Mouse (Mus musculus): ENCODE results near the gene Trim14.

The Trim14 gene

DNA sequence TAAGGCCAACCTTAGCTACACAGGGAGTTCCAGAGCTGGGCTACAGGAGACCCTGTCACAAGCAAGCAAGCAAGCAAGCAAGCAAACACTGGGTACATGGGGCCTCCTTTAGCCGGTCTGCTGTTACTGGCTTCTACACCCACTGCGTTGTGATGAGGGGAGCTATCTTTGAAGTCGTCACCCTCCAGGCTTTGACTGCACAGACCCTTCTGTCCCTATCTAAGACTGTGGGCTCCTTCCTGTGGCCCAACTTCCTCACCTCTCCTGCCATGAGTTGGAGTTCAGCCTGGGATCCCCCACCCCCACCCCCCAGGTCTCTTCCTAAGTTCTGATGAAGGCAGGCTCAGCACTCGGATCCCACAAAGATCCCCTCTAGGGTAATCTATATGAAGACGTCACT lies 26.1 kb upstream of the Trim14 start:
- DNase-seq (ENCODE audit: low read depth) = no peak

DNA sequence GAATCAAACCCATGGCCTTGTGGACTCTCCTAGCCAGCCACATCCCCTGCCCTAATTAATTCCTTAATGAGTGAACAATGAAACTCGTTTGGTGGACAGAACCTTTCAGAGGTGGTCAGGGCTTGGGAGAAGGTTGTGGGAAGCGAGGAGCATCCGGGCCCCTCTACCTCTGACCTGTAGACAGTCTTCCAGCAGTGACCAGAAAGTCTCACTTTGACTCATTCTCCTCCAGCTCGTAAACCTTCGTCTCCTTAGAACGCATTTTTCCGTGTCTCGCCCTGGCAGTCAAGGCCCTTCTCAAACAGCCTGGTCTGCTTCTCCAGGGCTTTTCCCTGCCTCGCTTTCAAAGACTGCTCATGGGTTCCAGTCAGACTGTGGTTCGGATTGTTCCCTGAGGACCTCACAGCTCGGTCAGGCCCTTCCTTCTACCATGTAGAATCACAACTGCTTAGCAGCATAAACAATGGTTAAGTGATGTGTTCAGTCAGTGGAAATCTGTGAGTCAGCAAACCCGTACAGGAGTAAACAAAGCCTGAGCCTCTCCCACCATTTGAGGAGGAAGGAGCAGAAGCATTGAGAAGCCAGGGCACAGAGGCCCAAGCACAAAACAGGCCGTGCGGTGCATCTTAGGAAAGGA lies 24.2 kb upstream of the Trim14 start:
- DNase-seq (ENCODE audit: low read depth) = no peak

DNA sequence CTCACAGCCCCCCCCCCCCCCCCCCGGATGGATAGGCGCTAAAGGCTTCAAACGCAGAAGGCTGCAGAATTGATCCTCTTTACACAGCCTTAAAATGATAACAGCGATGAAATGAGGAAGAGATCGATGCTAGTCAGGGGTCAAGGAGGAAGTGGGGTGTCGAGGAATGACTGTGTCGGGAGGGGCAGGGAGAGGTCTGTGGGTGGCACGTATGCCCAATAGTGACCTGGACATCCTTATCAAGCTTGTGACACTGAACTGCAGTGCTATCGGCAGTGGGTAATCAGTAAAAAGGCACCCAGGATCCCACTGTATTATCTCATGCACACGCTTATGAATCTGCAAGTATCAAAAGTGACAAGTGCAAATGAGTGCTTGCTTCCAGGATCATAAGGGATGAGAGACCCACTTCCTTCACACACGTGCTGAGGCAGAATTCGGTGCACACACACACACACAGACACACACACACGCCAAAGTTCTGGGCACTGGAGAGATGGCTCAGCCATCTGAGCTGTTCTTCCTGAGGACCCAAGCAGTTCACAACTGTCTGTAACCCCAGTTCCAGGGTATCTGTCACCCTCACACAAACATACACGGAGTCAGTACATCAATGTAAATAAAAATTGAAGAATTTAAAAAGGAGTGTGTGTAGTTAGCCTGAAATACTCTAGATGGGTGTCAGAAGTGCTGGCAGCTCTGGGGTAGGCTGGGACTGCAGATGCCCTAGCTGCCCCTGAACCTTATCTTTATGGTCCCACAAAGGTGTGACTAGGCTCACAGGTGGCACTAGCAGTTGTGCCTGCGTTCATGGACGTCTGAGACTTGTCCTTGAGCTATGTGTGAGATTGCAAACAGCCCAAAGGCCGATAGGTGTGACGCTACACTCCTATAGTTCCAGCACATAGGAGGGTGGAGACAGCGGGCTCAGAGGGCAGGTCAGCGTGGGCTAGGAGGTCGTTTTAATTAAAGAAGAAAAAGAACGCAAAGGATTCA lies 23.0 kb upstream of the Trim14 start:
- DNase-seq (ENCODE audit: low read depth) = no peak

DNA sequence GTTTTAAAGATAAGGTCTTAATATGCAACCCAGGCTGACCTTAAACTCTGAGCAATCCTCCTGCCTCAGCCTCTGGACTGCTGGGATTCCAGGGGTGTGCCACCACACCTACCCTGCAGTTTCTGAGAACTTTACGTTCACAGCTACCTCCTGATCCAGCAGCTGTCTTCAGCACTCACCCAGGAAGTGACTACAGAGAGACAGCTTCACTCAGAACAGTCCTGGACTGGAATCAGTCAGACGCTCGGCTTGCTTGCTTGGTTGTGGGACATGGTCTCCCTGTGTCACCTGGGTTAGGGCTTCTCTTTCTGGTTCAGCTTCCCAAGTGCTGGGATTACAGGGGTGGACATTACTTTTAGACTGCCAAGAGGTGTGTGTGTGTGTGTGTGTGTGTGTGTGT lies 21.0 kb upstream of the Trim14 start:
- DNase-seq (ENCODE audit: low read depth) = no peak

DNA sequence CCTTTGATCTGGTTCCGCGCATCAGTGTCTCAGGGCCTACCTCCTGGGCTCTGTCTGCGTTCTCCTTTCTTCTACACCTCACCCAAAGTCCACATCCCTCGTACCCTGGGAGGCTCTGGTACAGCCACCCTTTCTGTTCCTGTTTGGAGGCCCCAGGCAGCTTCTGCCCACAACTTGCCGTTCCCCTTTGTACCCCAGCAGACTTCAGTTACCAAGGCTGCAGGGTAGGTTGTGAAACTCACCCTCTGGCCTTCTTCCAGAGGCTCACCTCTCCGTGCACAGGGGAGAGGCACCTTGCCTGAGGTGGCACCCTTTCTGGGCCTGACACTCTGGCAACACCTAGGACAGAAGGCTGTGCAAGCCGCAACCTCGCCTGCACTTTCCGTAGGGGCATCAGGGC lies 19.8 kb upstream of the Trim14 start:
- DNase-seq (ENCODE audit: low read depth) = no peak

DNA sequence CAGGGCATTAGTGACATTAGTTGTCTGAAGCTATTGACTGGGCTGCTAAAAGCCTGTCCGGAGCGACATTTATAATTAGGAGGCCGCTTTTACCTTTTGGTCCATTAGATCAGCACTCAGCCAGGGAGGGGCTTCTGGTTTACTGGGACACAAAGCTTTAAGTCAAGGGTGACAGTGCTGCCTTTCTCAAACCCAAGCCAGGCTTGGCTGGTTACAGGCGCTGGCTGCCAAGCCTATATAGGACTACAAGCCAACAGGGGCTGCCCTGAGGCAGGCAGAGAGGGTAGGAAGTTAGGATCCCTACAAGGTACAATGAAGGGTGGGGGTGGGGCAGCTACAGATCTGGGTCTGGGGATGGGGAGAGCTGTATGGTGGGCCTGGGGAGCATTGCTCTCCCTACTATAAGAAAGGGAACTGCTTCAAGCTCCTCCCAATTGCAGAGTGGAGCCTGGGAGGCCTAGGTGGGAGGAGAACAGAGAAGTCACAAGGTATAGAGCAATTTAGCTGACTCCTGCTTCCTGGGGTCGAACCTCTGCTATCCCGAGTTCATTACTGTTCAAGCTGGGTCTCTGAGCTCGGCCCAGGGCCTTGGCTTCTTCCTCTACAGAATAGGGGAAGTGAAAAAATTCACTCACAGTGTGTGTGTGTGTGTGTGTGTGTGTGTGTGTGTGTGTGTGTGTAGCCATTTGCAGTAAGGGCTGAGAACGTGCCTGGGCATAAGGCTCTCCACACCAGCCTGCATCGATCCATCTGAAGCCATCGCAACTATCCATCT lies 18.5 kb upstream of the Trim14 start:
- no peak for DNase-seq (ENCODE audit: low read depth)

DNA sequence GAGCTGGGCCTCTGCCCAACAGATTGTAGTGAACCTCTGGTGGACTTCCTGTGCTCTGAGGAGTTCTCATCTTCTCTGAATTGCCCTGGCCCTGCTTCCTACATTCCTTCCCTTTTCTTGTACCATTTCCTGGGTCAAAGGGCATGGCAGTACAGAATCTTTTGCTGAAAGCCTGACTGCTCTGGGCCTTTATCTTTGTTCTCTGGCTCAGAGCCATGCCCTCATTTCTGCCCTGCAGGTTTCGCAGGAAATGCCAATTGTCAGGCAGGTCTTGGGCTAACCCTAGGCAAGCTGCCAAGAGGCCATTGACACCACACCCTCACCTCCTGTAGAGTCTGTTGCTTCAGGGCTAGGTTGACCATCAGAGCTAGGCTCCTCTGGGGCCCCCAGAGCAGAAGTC lies 17.9 kb upstream of the Trim14 start:
- no peak for DNase-seq (ENCODE audit: low read depth)

DNA sequence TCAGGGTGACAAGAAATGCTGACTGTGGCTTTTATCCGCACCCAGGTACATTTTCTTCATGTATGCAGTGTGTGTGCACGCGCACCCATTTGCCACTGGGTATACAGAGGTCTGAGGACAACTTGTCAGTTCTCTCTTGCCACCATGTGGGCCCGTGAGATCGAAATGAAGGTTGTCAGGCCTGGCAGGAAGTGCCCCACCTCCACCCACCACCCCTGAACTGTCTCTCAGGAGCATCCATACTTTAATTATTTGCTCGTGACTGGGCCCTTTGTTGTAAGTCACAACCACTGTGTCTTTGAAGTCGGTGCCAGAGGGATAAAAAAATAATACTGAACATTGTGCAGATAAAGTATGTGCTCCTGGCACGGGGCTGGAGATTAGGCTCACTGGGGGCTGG lies 14.5 kb upstream of the Trim14 start:
- DNase-seq (ENCODE audit: low read depth) = no peak

DNA sequence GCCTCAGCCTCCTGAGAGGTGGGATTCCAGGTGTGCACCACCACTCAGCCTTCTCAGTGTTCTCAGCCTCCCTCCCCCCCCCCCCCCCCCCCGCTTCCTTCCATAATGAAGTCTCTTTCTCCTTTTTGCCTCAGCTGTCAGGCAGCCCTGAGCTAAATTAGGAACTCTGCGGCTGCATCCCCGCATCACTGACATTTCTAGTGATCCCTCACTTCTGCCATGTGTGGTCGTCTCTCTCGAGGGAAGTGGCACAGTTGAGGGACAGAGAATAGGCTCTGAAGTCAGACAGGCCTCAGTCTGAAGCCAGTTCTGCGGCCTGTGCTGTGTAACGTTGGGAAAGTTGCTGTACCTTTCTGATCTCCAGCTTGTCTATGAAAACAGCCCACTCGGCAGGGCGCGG lies 14.0 kb upstream of the Trim14 start:
- DNase-seq (ENCODE audit: low read depth) = no peak

DNA sequence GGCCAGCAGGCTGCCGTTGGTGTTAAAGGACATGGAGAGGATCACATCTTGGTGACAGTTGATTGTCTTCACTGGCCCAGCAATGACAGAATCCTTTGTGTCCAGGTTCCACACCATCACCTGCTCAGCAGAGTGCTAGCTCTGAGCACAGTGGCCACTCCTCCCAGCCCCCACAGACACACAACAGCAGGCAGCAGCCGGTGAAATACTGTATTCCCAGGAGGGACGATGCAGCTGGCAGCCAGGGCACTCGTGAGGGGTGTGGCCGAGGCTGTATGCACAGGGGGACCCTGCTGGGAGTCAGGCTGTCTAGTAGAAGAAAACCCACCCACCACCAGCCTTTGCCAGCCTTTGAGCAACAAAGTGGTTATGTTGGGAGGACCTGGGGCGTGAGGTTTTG lies 10.8 kb upstream of the Trim14 start:
- DNase-seq (ENCODE audit: low read depth) = no peak

DNA sequence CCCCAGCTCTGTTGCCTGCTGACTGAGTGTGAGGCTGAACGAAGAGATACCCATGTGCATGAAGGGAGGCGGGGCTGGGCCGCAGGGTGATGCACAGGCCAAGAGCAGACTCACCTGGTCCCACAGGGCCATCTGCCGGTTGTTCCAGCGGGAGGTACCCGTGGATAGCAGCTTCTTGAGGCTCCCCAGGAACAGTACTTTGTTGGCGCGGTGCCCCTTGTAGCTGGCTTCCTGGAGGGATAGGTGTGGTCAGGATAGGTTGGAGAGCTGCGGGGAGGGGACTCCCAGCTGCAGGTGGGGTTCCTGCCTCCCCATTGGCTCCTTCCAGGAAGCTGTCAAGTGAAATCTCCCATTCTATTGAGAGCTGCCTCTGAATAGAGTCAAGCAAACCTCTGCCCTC lies 9.6 kb upstream of the Trim14 start:
- DNase-seq (ENCODE audit: low read depth) = no peak

DNA sequence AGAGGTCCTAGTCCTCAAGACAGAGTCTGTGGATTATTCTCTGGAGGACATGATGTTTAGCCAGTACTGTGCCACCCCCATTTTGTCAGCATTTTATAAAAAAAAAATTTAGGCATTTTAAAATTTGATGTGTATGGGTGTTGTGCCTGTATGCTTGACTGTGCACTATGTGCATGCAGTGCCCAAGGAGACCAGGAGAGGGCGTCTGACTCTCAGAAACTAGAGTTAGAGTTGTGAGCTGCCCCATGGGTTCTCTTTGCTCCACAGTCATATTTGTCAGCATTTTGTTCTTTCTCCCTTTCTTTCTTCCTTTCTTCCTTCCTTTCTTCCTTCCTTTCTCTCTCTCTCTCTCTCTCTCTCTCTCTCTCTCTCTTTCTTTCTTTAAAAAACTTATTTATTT lies 8.4 kb upstream of the Trim14 start:
- peak; percentile 45 for DNase-seq (ENCODE audit: low read depth)

DNA sequence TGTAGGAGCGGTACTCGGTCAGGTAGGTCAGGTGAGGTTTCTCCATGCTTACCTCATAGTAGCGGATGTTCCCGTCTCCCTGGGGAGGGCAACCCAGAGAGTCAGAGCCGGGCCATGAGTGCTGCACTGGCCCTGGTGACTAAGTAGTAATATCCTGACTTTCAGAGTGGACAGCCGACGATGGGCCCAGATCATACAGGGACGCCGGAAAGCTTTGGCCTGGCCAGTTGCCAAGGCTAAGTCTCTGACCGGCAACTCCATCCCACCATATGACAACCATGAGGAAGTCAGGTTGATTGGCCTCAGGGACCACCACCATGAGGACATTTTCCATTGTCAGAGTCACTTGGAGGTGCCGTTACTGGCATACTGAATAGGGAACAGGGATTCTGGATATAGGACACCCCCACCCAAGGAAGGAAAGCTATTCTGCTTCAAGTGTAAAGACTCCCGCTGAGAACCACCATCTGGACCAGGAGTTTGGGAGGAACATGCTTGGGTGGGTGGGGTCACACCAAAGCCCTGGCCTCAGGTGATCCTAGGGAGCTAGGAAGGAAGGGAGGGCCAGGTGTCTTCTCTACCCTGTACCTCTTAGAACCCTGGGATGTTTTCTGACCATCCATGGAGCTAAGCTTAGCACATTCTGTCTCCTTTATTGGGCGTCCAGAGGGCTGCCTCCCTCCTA lies 7.6 kb upstream of the Trim14 start:
- no peak for DNase-seq (ENCODE audit: low read depth)

DNA sequence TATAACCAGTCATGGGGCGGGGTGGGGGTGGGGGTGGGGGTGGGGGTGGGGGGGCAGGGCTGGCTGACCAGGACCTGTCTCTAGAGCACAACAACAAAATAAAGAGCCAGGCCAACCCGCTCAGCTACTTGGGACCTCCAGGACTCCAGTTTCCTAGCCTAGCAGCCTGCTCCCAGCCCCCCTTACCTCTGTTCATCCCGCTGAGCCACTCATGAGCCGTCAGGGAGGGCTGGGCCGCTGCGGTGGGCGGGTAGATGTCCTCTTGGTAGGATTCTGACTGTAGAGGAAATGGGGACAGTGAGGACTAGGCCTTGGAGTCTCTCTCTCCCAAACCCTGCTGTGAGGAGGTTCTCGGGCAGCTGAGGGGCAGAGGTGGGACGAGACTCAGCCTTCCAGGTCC lies 5.8 kb upstream of the Trim14 start:
- no peak for DNase-seq (ENCODE audit: low read depth)

DNA sequence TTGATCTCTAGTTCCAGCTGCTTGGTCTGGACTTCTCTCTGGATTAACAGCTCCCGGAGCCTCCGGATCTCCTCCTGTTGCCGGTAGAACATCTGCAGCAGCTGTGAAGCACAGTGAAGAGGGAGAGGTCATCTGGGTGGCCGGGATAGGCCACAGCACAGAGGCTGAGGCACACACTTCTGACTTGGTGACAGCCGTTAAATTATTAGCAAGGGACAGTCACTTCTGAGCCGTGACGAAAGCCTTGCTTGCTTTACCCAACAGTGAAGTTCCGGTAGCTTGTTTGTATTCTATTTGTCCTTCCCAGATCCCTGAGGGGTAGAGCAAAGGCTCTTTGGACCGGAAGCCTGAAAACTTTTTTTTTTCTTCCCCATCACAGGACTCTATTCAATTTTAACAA lies 3.2 kb upstream of the Trim14 start:
- DNase-seq (ENCODE audit: low read depth) = no peak

DNA sequence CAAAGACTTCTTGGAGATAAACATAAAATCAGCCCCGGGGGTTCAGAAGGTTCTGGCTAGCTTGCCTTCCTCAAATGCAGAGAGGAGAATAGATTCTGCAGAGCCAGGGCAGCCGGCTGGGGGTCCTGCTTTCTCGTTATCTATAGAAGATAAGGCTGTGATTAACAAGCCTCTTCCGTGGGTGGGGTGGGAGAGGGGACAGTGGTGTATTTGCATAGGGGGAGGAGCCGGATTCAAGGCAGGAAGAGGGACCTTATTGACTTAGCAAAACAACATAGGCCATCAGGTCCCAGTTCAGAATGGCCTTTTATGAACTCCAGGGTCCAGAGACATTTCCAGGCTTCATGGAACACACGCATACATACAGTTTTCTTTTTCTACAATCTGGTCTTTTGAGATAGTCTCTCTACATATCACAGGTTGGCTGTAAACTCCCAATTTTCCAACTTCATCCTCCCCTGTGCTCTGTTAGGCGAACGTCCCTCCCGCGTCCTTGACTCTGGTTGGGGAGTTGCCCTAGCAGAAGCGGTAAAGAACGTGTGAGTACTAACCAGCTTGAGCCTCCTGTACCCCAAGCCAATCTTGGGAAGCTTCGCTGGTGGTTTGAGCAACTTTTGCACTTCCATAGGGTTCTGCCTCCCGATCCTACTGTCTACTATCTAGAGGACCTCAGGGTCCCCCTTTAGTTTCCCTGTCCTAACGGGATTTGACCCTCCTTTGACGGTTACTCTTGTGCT lies 679 bp downstream of the Trim14 start:
- no peak for DNase-seq (ENCODE audit: low read depth)

DNA sequence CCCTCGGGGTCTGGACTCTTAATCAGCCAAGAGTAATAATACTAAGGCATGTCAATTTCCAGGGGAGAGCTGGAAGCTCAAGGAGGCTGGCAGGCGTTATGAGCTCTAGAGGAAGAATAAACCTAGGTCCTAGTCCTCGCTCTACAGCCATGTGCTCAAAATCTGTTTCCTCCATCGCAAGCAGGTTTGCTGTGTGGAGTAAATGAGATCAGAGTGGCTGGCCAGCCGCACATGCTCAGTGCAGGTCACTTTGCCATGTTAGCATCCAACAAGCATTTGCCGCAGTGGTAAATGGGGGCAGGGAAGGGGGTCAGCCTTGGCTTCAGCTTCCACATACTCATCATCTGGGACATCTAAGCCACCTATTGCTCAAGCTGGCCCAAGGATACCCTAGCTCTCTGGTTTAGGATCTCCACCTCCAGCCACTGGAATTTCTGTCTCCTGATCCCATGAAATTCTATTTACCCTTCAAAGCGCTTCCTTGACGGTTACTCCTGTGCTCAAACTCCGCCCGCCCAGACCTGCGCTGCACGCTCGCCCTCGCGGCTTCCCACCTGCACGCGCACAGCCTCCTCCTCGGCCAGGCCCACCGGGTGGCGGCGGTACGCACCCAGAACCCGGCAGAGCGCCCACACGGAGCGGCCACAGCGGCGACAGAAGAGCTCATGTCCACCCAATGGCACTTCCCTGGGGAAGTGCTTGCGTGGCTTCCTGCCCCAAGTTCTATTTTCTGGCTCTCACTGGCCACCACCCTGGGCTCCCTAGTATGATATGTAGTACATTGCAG lies 1.8 kb downstream of the Trim14 start:
- DNase-seq (ENCODE audit: low read depth) = no peak

DNA sequence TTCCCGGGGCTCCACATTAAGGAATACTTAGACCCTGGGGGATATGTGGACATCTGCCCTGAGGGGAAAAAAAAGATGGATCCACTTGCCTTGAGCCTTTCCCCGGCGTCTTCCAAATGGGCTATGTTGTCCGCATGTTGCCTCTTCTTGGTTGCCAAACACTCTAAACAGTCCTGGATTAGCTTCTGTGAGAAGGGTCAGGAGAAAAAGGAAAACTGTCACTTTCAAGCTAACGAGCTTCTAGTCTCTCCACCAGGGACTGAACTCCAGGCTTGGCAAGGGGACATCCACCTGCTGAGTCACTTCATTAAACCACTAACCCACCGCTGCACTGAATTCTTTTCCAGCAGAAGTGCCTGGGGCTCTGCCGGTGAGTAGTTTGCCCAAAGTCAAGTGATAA lies 3.0 kb downstream of the Trim14 start:
- no peak for DNase-seq (ENCODE audit: low read depth)

DNA sequence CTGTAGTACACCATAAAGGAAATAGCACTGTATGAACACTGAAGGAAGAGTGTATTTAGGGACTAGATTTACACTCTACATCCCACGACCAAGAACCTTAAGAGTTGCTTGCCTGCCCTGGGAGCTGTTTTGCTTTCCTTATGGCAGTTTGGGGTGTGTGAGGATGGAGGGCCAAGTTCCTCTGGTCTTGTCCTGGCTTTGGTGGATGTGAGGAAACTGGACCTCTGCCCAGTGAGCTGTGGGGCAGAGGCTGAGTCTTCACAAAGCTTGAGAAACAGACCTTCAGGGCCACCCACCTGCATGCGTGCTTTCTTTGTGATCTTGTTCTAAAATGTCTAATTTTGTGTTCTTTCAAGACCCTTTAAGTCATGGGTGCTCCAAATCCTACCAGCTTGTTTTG lies 3.4 kb downstream of the Trim14 start:
- DNase-seq (ENCODE audit: low read depth) = no peak

DNA sequence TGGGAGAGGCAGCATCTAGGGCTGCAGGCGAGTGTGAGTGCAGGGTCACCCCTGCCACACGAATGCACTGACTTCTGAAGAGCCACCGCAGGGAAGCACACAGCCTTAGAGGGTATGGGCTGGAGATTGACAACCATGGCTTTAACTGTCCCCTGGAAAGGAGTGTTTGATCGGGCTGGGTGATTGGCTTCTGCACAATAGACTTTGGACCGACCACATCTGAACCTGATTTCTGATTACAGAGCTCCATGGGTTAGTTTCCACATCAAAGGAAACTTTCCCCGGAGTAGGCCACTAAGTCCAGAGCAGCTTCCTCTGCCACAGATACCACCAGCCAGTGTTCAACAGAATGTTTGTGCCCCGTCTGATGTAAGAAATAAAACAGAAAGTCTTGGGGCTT lies 6.2 kb downstream of the Trim14 start:
- no peak for DNase-seq (ENCODE audit: low read depth)

DNA sequence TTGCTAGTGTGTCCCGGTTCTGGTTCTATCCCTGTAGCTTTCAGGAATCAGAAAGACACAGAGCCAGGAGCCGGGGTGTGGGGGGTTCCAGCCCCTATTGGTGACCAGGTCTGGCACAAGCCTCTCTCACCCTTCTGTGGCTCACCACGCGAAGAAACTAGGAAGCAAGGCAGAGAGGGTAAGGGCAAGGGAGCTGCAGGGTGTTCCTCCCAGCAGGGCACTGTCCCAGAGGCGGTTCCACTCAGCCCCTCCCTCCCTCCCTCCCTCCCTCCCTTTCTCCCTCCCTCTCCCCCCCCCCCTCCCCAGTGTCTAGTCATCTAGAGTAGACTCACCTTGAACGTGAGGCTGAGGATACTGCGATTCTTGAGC lies 8.4 kb downstream of the Trim14 start:
- DNase-seq (ENCODE audit: low read depth) = peak; percentile 46
